Mouse (Mus musculus): ENCODE results near the gene Cxcr4. TPM values are rescaled to one million over a fixed set of nuclear protein-coding genes. Genes with fewer than 3 reads are reported as not detected.

The Cxcr4 gene
- polyA plus RNA-seq, 1 experiment from 2014 or later: 18.5 TPM

DNA sequence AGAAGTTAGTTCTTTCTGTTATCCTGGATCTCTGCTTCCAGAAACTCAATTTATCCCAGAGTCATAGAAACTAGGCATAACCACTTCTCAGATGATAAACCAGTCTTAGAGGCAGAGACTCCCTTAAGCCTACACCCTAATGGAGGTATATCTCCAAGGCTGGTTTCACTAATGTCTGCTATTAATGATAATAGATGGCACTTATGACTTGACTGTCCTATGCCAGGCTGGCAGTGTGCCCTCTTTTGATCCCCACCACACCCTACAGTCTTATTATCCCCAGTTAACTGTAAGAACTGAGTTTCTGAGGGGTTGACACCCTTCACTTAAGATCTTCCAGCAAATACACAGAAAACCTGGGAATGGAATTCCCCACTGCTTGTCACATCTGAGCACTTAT, 39.5 kb downstream of the Cxcr4 start:
- H3K4me1 ChIP-seq (replicated peaks): peaks cover 20% of the 10 kb centered on the region
- H3K9me3 ChIP-seq: no peaks in the 10 kb centered on the region
- no peaks in the 10 kb centered on the region for H3K27me3 ChIP-seq (ENCODE audit: insufficient read depth, poor library complexity, severe bottlenecking)
- no peak for DNase-seq (ENCODE audit: low spot score)
- H3K4me3 ChIP-seq: no peak overlapping the region
- no peaks in the 10 kb centered on the region for H3K36me3 ChIP-seq
- peak overlapping the region; percentile 51; the same call in 1 of the 2 replicates for H3K27ac ChIP-seq

DNA sequence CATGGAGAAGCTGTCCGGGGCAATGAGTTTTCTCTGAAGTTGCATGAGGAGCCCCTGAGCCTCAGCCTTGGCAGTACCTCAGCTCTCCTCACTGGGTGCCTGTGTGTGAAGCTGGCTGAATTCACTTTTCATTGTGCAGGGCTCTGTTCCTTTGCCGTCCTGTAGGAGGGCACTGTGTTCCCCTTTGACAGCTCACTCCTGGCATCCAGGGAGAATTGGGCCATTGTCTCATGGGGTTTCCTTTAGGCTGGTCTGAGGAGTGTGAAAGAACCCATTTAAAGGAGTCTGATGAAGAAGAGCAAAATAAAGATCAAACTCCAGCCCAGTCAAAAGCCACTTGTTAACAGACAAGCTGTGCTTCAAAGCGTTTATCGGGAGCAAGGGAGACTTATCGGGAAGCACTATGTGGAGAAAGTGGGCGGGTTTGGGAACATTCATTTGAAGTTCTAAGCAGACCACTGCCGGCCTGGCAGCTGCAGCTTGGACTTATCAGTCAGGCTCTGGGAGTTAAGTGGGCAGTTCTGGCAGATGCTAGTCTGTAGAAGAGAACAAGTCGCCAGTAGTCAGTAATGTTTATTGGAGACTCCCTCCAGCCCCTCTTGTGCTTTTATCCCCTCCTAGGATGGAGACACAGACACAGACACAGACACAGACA, 40.2 kb downstream of the Cxcr4 start:
- Histone ChIP-seq H3K4me3 (no peak overlapping the region), H3K27ac (peak overlapping the region; percentile 46), H3K9me3 (no peaks in the 10 kb centered on the region), H3K4me1 (replicated peaks) (peaks cover 26% of the 10 kb centered on the region), H3K36me3 (no peaks in the 10 kb centered on the region), H3K27me3 (ENCODE audit: insufficient read depth, poor library complexity, severe bottlenecking) (no peaks in the 10 kb centered on the region)
- 11% methylated on average over 8 of the region's 8 CpGs for WGBS
- peak; percentile 44 for DNase-seq (ENCODE audit: low spot score)

DNA sequence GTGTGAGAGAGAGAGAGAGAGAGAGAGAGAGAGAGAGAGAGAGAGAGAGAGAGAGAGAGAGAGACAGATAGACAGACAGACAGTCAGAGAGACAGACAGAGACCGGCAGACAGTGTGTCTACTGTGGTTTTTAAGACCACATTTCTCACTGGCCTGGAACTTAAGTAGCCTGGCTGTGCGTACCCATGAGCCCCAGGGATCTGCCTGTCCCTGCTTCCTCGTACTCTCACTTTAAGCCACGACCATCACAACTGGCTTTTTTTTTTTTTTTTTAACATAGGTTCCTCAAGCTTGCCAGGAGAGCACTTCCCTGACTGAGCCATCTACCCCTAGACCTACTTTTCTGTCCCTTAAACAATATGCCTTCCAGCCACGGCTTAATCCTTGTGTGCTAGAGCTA, 42.7 kb downstream of the Cxcr4 start:
- peaks cover 44% of the 10 kb centered on the region for H3K4me1 ChIP-seq (replicated peaks)
- no peak overlapping the region for H3K27ac ChIP-seq
- H3K27me3 ChIP-seq (ENCODE audit: insufficient read depth, poor library complexity, severe bottlenecking): no peaks in the 10 kb centered on the region
- H3K9me3 ChIP-seq: no peaks in the 10 kb centered on the region
- DNase-seq (ENCODE audit: low spot score): no peak
- no peak overlapping the region for H3K4me3 ChIP-seq
- H3K36me3 ChIP-seq: no peaks in the 10 kb centered on the region
- WGBS: 67% methylated on average over 5 of the region's 5 CpGs

DNA sequence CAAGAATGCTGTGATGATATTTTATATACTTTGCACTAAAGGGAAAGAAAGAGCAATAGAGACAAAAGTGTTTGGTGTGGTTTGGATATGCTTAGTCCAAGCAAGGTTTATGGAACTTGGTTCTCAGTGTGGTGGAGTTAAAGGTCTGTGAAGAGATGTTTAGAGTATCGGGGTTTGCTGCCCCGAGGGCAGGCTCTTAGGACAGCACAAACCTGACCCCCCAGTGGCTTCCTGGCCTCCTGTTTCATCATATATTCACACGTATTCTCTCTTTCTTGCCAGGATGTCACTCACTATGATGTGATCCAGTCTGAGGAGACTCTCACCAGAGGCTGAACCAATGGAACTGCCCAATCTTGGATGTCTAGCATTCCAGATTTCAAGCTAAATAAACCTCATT, 43.1 kb downstream of the Cxcr4 start:
- Histone ChIP-seq H3K4me1 (replicated peaks) (peaks cover 46% of the 10 kb centered on the region), H3K9me3 (no peaks in the 10 kb centered on the region), H3K27ac (no peak overlapping the region), H3K27me3 (ENCODE audit: insufficient read depth, poor library complexity, severe bottlenecking) (no peaks in the 10 kb centered on the region; the same call in 1 of the 2 replicates), H3K4me3 (no peak overlapping the region), H3K36me3 (no peaks in the 10 kb centered on the region)
- DNase-seq (ENCODE audit: low spot score): no peak
- 72% methylated on average over 3 of the region's 3 CpGs for WGBS

DNA sequence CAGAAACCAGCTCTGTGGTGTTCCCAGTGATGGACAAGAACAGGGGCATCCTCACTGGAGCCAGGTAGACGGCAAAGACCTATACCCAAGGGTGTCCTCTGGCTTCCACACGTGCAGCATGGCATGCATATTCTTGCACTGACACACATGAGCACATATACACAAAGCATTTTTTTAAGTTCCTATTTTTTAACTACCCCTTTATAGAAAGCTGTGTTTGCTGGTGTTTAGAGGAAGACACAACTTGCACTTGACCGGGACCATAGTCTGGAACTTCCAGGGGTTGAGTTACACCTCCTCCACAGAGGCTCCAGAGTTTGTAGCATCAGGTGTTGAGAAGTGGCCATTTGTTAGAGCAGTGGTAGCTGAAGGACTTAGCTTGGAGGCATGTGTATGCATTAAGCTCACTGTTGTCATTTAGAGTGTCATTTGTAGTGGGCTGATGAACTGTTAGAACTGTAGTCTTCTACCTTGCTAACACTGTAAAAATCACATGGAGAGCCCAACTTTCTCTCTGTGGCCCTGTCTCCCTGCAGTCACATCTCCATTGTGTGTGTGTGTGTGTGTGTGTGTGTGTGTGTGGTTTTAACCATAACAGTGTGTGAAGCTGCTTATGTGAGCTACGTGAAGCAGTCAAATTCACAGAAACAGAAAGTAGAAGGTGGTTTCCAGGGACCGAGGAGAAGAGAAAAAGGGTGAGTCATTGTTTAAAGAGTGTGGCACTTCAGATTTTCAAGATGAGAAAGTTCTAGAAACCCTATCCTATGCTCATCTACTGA, 43.7 kb downstream of the Cxcr4 start:
- Histone ChIP-seq H3K27me3 (ENCODE audit: insufficient read depth, poor library complexity, severe bottlenecking) (peaks cover 1% of the 10 kb centered on the region; the same call in 1 of the 2 replicates), H3K36me3 (no peaks in the 10 kb centered on the region), H3K9me3 (no peaks in the 10 kb centered on the region), H3K4me1 (replicated peaks) (peaks cover 49% of the 10 kb centered on the region), H3K27ac (no peak overlapping the region), H3K4me3 (no peak overlapping the region)
- DNase-seq (ENCODE audit: low spot score): no peak
- WGBS: 89% methylated on average over 5 of the region's 5 CpGs

DNA sequence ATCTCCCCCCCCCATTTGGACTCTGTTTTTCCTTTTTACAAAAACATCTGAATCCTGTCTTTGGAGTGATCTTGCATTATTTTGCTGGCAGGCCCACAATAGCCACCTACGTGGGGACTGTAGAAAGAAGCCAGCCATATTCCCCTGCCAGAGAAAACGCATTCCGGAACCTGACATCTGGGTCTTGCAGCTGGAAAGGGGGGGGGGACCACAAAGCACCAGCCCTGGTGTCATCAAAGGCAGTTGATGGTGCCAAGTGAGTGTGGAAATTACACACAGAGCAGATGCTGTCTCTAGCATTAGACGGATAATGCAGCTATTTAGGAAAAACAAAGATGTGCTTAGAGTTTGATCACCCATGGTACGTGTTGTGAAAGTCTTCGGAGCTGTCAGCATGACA, 46.4 kb downstream of the Cxcr4 start:
- Histone ChIP-seq H3K4me1 (replicated peaks) (peaks cover 30% of the 10 kb centered on the region), H3K9me3 (no peaks in the 10 kb centered on the region), H3K27me3 (ENCODE audit: insufficient read depth, poor library complexity, severe bottlenecking) (peaks cover 3% of the 10 kb centered on the region), H3K36me3 (no peaks in the 10 kb centered on the region), H3K4me3 (no peak overlapping the region), H3K27ac (peak overlapping the region; percentile 40; the same call in 1 of the 2 replicates)
- WGBS: 76% methylated on average over 6 of the region's 6 CpGs
- no peak for DNase-seq (ENCODE audit: low spot score)

DNA sequence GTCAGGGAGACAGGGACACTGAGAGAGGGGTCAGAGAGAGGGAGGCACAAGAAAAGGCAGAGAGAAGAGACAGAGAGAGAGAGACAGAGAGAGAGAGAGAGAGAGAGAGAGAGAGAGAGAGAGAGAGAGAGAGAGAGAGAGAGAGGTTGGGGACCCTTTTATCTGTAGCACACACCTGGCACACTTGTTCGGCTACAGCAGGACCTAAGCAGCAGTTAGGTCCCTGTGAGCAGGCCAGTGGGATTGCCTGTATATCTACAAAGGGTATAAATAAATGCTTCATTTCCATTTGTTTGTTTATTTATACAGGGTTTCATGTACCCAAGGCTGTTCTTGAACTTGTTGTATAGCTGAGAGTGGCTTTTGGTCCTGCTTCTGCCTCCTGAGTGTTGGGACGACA, 49.0 kb downstream of the Cxcr4 start:
- no peaks in the 10 kb centered on the region for H3K36me3 ChIP-seq
- no peak overlapping the region for H3K27ac ChIP-seq
- H3K4me3 ChIP-seq: no peak overlapping the region
- WGBS: 85% methylated on average over 2 of the region's 2 CpGs
- H3K27me3 ChIP-seq (ENCODE audit: insufficient read depth, poor library complexity, severe bottlenecking): peaks cover 3% of the 10 kb centered on the region
- H3K4me1 ChIP-seq (replicated peaks): peaks cover 48% of the 10 kb centered on the region
- DNase-seq (ENCODE audit: low spot score): no peak
- no peaks in the 10 kb centered on the region for H3K9me3 ChIP-seq

DNA sequence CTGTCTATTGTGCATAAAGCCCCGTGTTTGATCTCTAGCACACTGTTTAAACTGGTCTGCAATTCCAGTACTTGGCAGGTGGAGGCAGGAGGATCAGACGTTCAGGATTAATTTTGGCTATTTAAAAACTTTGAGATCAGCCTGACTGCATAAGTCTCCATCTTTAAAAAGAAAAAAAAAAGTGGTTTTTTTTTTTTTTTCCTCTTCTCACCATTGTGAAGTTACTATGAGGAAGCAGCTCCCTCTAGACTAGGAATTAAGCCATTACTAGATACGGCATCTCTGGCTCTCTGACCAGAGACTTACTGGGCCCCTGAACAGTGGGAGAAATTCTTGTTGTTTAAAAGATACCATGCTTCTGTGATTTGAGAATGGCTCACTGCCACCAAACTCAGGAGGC, 49.5 kb downstream of the Cxcr4 start:
- H3K36me3 ChIP-seq: no peaks in the 10 kb centered on the region
- no peak for DNase-seq (ENCODE audit: low spot score)
- H3K27ac ChIP-seq: no peak overlapping the region
- no peak overlapping the region for H3K4me3 ChIP-seq
- peaks cover 3% of the 10 kb centered on the region for H3K27me3 ChIP-seq (ENCODE audit: insufficient read depth, poor library complexity, severe bottlenecking)
- no peaks in the 10 kb centered on the region for H3K9me3 ChIP-seq
- WGBS: 69% methylated on average over 3 of the region's 3 CpGs
- peaks cover 46% of the 10 kb centered on the region for H3K4me1 ChIP-seq (replicated peaks)

DNA sequence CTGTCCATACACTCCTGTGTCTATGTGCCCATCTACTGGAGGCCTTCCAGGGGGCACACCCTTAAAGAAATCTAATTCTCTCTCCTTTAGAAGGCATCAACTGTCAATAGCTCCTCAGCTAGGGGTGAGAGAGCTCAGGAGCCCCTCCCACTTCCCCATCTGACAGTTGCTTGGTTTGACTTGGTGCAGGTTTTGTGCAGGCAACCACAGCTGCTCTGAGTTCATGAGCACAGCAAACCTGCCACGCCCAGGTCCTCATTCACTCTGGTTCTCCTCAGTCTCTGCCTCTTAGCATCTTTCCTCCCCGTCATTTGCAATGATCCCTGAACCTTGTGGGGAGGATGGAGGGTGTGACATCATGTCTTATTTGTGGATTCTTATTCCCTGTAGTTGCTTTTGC, 51.9 kb downstream of the Cxcr4 start:
- DNase-seq (ENCODE audit: low spot score): no peak

DNA sequence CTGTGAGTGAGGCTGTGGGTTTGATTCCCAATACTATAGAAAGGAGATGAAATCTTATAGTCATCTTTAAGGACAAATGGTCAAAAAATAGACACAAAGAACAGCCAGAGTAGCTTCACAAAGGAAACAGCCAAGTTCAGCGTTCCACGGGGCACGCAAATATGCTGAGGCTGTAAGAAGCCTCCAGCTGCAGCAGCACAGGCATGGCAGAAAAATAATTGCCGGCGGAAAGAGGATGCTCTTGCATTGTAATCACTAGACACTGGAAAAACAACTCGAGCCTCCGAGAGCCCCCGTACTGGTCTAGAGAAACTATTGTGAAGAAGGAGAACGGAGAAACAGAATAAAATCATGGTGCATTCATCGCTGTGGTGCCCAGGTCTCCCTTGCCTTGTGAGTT, 52.5 kb downstream of the Cxcr4 start:
- Histone ChIP-seq H3K4me1 (replicated peaks) (peaks cover 35% of the 10 kb centered on the region), H3K9me3 (no peaks in the 10 kb centered on the region), H3K27ac (peak overlapping the region; percentile 70), H3K27me3 (ENCODE audit: insufficient read depth, poor library complexity, severe bottlenecking) (peaks cover 3% of the 10 kb centered on the region), H3K36me3 (no peaks in the 10 kb centered on the region), H3K4me3 (no peak overlapping the region)
- DNase-seq (ENCODE audit: low spot score): no peak
- WGBS: 75% methylated on average over 10 of the region's 10 CpGs

More for the DNA sequence above, 51.9 kb downstream of the Cxcr4 start:
- H3K27ac ChIP-seq: peak overlapping the region; percentile 70; the same call in 1 of the 2 replicates
- H3K4me3 ChIP-seq: no peak overlapping the region
- peaks cover 3% of the 10 kb centered on the region for H3K27me3 ChIP-seq (ENCODE audit: insufficient read depth, poor library complexity, severe bottlenecking)
- H3K9me3 ChIP-seq: no peaks in the 10 kb centered on the region
- 73% methylated on average over 2 of the region's 2 CpGs for WGBS
- peaks cover 39% of the 10 kb centered on the region for H3K4me1 ChIP-seq (replicated peaks)
- H3K36me3 ChIP-seq: no peaks in the 10 kb centered on the region

Other genes starting within 250 kb of the Cxcr4 start
- gene Mcm6, start 232.6 kb downstream of the Cxcr4 start, polyA plus RNA-seq (2016; fragmentation: Nextera tagmentation; extraction: Ambion mirVana): 267 and 350 TPM in 2 replicates
- 200 and 214 TPM in 2 replicates for gene Dars, start 174.9 kb downstream of the Cxcr4 start, polyA plus RNA-seq (2016; fragmentation: Nextera tagmentation; extraction: Ambion mirVana)